Mouse (Mus musculus) CH12.LX (cell line): ENCODE measurements at regions not wholly inside any gene's neighbourhood (a gene's known extent, or its start where the extent isn't known, plus 50 kb on each side); places are given as distances from the start of the nearest gene placed in this dataset.

Experiments
- DNase-seq: peaks from one replicate; pipeline ENCODE4 v3.0.0-alpha.2; 2013; ENCODE audit errors: extremely low read depth
- H3K27ac ChIP-seq: 2 replicates; pipeline ENCODE4 v1.5.1; 2012; ENCODE audit warnings: low read depth, mild to moderate bottlenecking, control low read depth, moderate library complexity; ENCODE audit not compliant: insufficient read depth
- H3K27me3 ChIP-seq: replicated peaks from 2 replicates; pipeline ENCODE3; 2012; ENCODE audit warnings: inconsistent platforms
- H3K36me3 ChIP-seq, 2 experiments: replicated peaks in 1 of 2; 2 replicates each; pipeline versions ENCODE3 to v1.6.1; 2012; ENCODE audit warnings: inconsistent platforms in 1 of 2, low read length in 1 of 2, mild to moderate bottlenecking in 1 of 2, mixed read lengths in 1 of 2, moderate library complexity in 1 of 2; ENCODE audit not compliant: control insufficient read depth in 1 of 2, insufficient read depth in 1 of 2
- H3K4me1 ChIP-seq, 2 experiments: 2 replicates each; pipeline ENCODE4 v1.6.1; 2012; ENCODE audit warnings: inconsistent platforms in 1 of 2, moderate library complexity in 1 of 2; ENCODE audit not compliant: insufficient read depth in 2 of 2, control insufficient read depth in 1 of 2
- H3K4me2 ChIP-seq: 2 replicates; pipeline ENCODE4 v1.6.1; 2012; ENCODE audit warnings: low read depth, mild to moderate bottlenecking, control low read depth; ENCODE audit not compliant: poor library complexity, insufficient read depth, severe bottlenecking
- H3K4me3 ChIP-seq, 3 experiments: fragments of 150-350 bp in 1 of 3; sonication (generic) in 1 of 3; replicated peaks in 1 of 3; 2 replicates each; pipeline versions ENCODE3 to v1.5.1; 2011 to 2012; ENCODE audit warnings: low read depth in 2 of 3, low read length in 2 of 3, mild to moderate bottlenecking in 2 of 3, moderate library complexity in 2 of 3, control low read depth in 1 of 3, improper control_type of control experiment in 1 of 3, inconsistent platforms in 1 of 3, mixed read lengths in 1 of 3; ENCODE audit not compliant: poor library complexity in 1 of 3
- H3K79me2 ChIP-seq: replicated peaks from 2 replicates; pipeline ENCODE4 v1.6.1; 2012; ENCODE audit warnings: mild to moderate bottlenecking, moderate library complexity; ENCODE audit not compliant: control insufficient read depth, poor library complexity, insufficient read depth, severe bottlenecking; ENCODE audit errors: extremely low read depth
- H3K9ac ChIP-seq: 2 replicates; pipeline ENCODE4 v1.6.1; 2012; ENCODE audit warnings: low read depth, mild to moderate bottlenecking, control low read depth, moderate library complexity; ENCODE audit not compliant: insufficient read depth
- H3K9me3 ChIP-seq: replicated peaks from 2 replicates; pipeline ENCODE3; 2012; ENCODE audit warnings: low read length, inconsistent platforms, mixed read lengths
- BHLHE40 ChIP-seq: IDR thresholded peaks from 2 replicates; pipeline ENCODE4 v1.6.1; 2011; ENCODE audit warnings: mild to moderate bottlenecking, low read depth, low read length, improper control_type of control experiment
- CTCF ChIP-seq, 2 experiments: IDR thresholded peaks in 1 of 2; conservative IDR thresholded peaks in 1 of 2; 2 replicates each; pipeline ENCODE4 v1.5.1; 2011 to 2012; ENCODE audit warnings: low read depth in 2 of 2, low read length in 2 of 2, improper control_type of control experiment in 1 of 2, inconsistent platforms in 1 of 2, mild to moderate bottlenecking in 1 of 2, moderate library complexity in 1 of 2
- ELF1 ChIP-seq: IDR thresholded peaks from 2 replicates; pipeline ENCODE4 v1.6.1; 2014; ENCODE audit warnings: low read depth, mild to moderate bottlenecking, inconsistent platforms, low read length, improper control_type of control experiment
- EP300 ChIP-seq: IDR thresholded peaks from 2 replicates; pipeline ENCODE4 v1.6.1; 2011; ENCODE audit warnings: low read length, improper control_type of control experiment
- HCFC1 ChIP-seq: IDR thresholded peaks from 2 replicates; pipeline ENCODE4 v1.6.1; 2012; ENCODE audit warnings: low read depth, mild to moderate bottlenecking, inconsistent platforms, low read length, improper control_type of control experiment
- IRF4 ChIP-seq: IDR thresholded peaks from 2 replicates; pipeline ENCODE4 v1.6.1; 2014; ENCODE audit warnings: low read depth, mild to moderate bottlenecking, inconsistent platforms, low read length, improper control_type of control experiment
- JUN ChIP-seq: IDR thresholded peaks from 2 replicates; pipeline ENCODE4 v1.6.1; 2011; ENCODE audit warnings: low read depth, mild to moderate bottlenecking, low read length, improper control_type of control experiment, moderate library complexity; ENCODE audit not compliant: insufficient read depth
- JUND ChIP-seq: conservative IDR thresholded peaks from 2 replicates; pipeline ENCODE4 v1.6.1; 2011; ENCODE audit warnings: low read depth, low read length, improper control_type of control experiment
- KAT2A ChIP-seq: IDR thresholded peaks from 2 replicates; pipeline ENCODE4 v1.6.1; 2012; ENCODE audit warnings: low read length, improper control_type of control experiment, inconsistent platforms; ENCODE audit not compliant: insufficient replicate concordance
- MEF2A ChIP-seq: IDR thresholded peaks from 2 replicates; pipeline ENCODE4 v1.6.1; 2014; ENCODE audit warnings: low read depth, mild to moderate bottlenecking, inconsistent platforms, low read length, improper control_type of control experiment, borderline replicate concordance
- MXI1 ChIP-seq: IDR thresholded peaks from 2 replicates; pipeline ENCODE4 v1.6.1; 2011; ENCODE audit warnings: mild to moderate bottlenecking, low read depth, low read length, improper control_type of control experiment
- MYC ChIP-seq: IDR thresholded peaks from 2 replicates; pipeline ENCODE4 v1.6.1; 2011; ENCODE audit warnings: low read depth, mild to moderate bottlenecking, improper control_type of control experiment, low read length
- NELFE ChIP-seq: IDR thresholded peaks from 2 replicates; pipeline ENCODE4 v1.6.1; 2011; ENCODE audit warnings: low read depth, low read length, improper control_type of control experiment
- NRF1 ChIP-seq: IDR thresholded peaks from 2 replicates; pipeline ENCODE4 v1.6.1; 2014; ENCODE audit warnings: low read depth, mild to moderate bottlenecking, inconsistent platforms, low read length, improper control_type of control experiment, moderate library complexity
- PAX5 ChIP-seq: IDR thresholded peaks from 2 replicates; pipeline ENCODE4 v1.6.1; 2012; ENCODE audit warnings: low read length, inconsistent platforms, mixed read lengths
- RCOR1 ChIP-seq: conservative IDR thresholded peaks from 2 replicates; pipeline ENCODE4 v1.6.1; 2012; ENCODE audit warnings: low read depth, mild to moderate bottlenecking, inconsistent platforms, low read length, improper control_type of control experiment
- SIN3A ChIP-seq: IDR thresholded peaks from 2 replicates; pipeline ENCODE4 v1.6.1; 2012; ENCODE audit warnings: low read length, improper control_type of control experiment, inconsistent platforms
- SMC3 ChIP-seq: IDR thresholded peaks from 2 replicates; pipeline ENCODE4 v1.6.1; 2011; ENCODE audit warnings: low read depth, low read length, improper control_type of control experiment
- USF2 ChIP-seq: conservative IDR thresholded peaks from 2 replicates; pipeline ENCODE4 v1.6.1; 2011; ENCODE audit warnings: low read depth, low read length, improper control_type of control experiment
- ZKSCAN1 ChIP-seq: IDR thresholded peaks from 2 replicates; pipeline ENCODE4 v1.6.1; 2012; ENCODE audit warnings: low read depth, inconsistent platforms, low read length, improper control_type of control experiment, borderline replicate concordance
- ZMIZ1 ChIP-seq: IDR thresholded peaks from 2 replicates; pipeline ENCODE4 v1.6.1; 2012; ENCODE audit warnings: low read depth, mild to moderate bottlenecking, inconsistent platforms, low read length, improper control_type of control experiment
- ZNF384 ChIP-seq: IDR thresholded peaks from 2 replicates; pipeline ENCODE4 v1.6.1; 2012; ENCODE audit warnings: low read depth, low read length, improper control_type of control experiment, inconsistent platforms
- dilution Hi-C: fragments of 300-500 bp; cut with MboI; formaldehyde crosslinking; loops from 2 replicates; pipeline ENCODE4 v1.14.3; 2020; ENCODE audit warnings: low sequenced_read_pairs; ENCODE audit not compliant: extremely low pct_unique_long_range_greater_than_20kb, extremely low pct_ligation_motif_present
- in situ Hi-C: fragments of 300-500 bp; cut with MboI; formaldehyde crosslinking; loops from 3 replicates; pipeline ENCODE4 v1.14.3; 2019; ENCODE audit warnings: low sequenced_read_pairs, low pct_ligation_motif_present, low pct_unique_long_range_greater_than_20kb, mixed read lengths

- Histone ChIP-seq H3K36me3 (no peaks in the 10 kb centered on the region), H3K4me1 (0 out of 4 replicates have a peak, but pooled peaks cover 0 to 4% of the 10 kb centered on the region in 2 experiments), H3K27ac (no peak overlapping the region), H3K9me3 (no peaks in the 10 kb centered on the region), H3K9ac (no peak overlapping the region), H3K27me3 (peaks cover 19% of the 10 kb centered on the region), H3K79me2 (no peaks in the 10 kb centered on the region), H3K4me3 (no peak overlapping the region), H3K4me2 (no peak overlapping the region)
- in situ Hi-C loops (no loop called here), dilution Hi-C loops (no loop called here)
- no peak for DNase-seq
- TF ChIP-seq HCFC1 (no peak), ZNF384 (no peak), ZKSCAN1 (no peak), NELFE (no peak), BHLHE40 (no peak), ELF1 (no peak), RCOR1 (no peak), PAX5 (no peak), MEF2A (no peak), EP300 (no peak), JUND (no peak), MYC (no peak), IRF4 (no peak), ZMIZ1 (no peak), KAT2A (no peak), SMC3 (no peak), NRF1 (no peak), JUN (no peak), CTCF (conservative IDR thresholded peaks at IDR 0.05 in 1 of 2, IDR thresholded peaks at IDR 0.05 in 1 of 2; ENCODE audit: low read depth in 2 of 2, low read length in 2 of 2) (no peak)
Measured at GRCm38 (mm10) chr1:105179371-105179823, 177.1 kb downstream of the Rnf152 start.

GRCm38 (mm10) chr1:105178773-105179172 is 177.7 kb downstream of the Rnf152 start:
- no peaks in the 10 kb centered on the region for H3K36me3 ChIP-seq
- no peak overlapping the region for H3K27ac ChIP-seq
- no peaks in the 10 kb centered on the region for H3K9me3 ChIP-seq
- no peak for TF ChIP-seq MXI1
- TF ChIP-seq USF2: no peak
- no peak for TF ChIP-seq SIN3A
- 0 out of 4 replicates have a peak, but pooled peaks cover 0 to 4% of the 10 kb centered on the region in 2 experiments for H3K4me1 ChIP-seq
- no peak for DNase-seq
- no peak overlapping the region for H3K9ac ChIP-seq
- dilution Hi-C loops: no loop called here
- no peak overlapping the region for H3K4me3 ChIP-seq
- peaks cover 14% of the 10 kb centered on the region for H3K27me3 ChIP-seq
- no peak overlapping the region for H3K4me2 ChIP-seq
- H3K79me2 ChIP-seq: no peaks in the 10 kb centered on the region
- in situ Hi-C loops: no loop called here
